Mouse (Mus musculus) testis, adult 10 weeks (tissue): Measurements from ENCODE around the gene Mrgprb5. TPM values are rescaled to one million over a fixed set of nuclear protein-coding genes. Genes with fewer than 3 reads are reported as not detected.

ENCODE experiments used
- polyA plus RNA-seq: library from polyadenylated mRNA; stranded (reverse); fragments of 350-450 nt; fragmentation: Illumina TruSeq; extraction: RNeasy Lipid Tissue Mini Kit (QIAGEN cat#74804); gene quantifications from one replicate; pipeline ENCODE4 v1.2.3, GENCODE M21; 2014; ENCODE audit warnings: low read depth, low replicate concordance

Gene Mrgprb5
- polyA plus RNA-seq = not detected

DNA sequence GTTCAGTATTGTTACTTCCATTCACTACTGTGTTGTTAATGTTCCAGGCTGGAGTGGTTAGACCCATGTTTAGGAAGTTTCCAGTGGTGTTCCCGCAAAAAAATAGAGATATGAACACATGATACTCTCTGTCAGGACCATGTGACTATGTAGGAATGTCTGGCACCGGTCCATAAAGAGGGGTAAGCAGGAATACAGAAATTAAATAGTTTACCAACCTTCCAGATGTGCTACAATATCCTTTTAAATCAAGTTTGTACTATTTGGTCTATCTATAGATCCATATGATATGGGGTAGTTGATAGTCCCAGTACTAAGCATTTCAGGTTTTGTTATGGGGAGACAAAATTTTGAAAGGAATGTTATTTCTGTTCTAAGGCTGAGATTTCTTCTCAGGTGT lies at the start of gene Mrgprb5:
Gene Mrgprb5, minus strand, starts transcription at position 101 of the 400 bp plus-strand sequence.

DNA sequence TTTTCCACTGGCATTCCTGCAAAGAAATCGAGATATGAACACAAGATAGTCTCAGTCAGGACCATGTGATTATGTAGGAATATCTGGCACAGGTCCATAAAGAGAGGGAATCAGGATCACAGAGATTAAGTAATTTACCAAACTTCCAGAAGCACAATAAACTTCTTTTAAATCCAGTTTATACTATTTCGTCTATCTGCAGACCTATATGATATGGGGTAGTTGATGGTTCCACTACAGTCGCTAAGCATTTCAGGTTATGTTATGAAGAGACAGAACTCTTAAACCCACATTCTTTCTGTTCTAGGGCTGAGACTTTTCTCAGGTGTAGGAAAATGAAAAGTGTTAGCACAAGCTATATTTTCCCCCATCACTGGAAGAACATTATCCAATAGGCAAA lies 30.4 kb upstream of the Mrgprb5 start, which contains the start of gene Mrgprb4:
Gene Mrgprb4, minus strand, starts transcription at position 101 of the 400 bp plus-strand sequence.

Other genes with a start within 250 kb of the Mrgprb5 start
- gene Mrgpra4, start 186.9 kb downstream of the Mrgprb5 start, polyA plus RNA-seq = not detected
- gene Mrgprx1, start 141.4 kb downstream of the Mrgprb5 start, polyA plus RNA-seq = not detected
- gene Mrgprb4, start 30.3 kb upstream of the Mrgprb5 start, polyA plus RNA-seq = not detected
- gene Mrgprb8, start 219.5 kb upstream of the Mrgprb5 start, polyA plus RNA-seq = 0.32 TPM